Mouse (Mus musculus) embryo, embryonic 11 days (tissue): ENCODE results near the gene Eefsec.

Source experiments
- DNase-seq: peaks from one replicate; pipeline ENCODE4 v3.0.0-alpha.2; 2015

The Eefsec gene

GRCm38 (mm10) chr6:88340761-88341160 lies 105.6 kb downstream of the Eefsec start:
- no peak for DNase-seq

- DNase-seq: no peak
Observed at GRCm38 (mm10) chr6:88329336-88329735, 117.0 kb downstream of the Eefsec start.

- DNase-seq: peak; percentile 75
Observed at GRCm38 (mm10) chr6:88321879-88322278, 124.5 kb downstream of the Eefsec start.

GRCm38 (mm10) chr6:88321253-88321652 lies 125.1 kb downstream of the Eefsec start:
- DNase-seq: no peak

GRCm38 (mm10) chr6:88319735-88320134 lies 126.6 kb downstream of the Eefsec start:
- DNase-seq: no peak

GRCm38 (mm10) chr6:88315295-88315694 lies 131.0 kb downstream of the Eefsec start:
- DNase-seq: peak; percentile 38

GRCm38 (mm10) chr6:88313937-88314336 lies 132.4 kb downstream of the Eefsec start:
- DNase-seq: no peak

DNA sequence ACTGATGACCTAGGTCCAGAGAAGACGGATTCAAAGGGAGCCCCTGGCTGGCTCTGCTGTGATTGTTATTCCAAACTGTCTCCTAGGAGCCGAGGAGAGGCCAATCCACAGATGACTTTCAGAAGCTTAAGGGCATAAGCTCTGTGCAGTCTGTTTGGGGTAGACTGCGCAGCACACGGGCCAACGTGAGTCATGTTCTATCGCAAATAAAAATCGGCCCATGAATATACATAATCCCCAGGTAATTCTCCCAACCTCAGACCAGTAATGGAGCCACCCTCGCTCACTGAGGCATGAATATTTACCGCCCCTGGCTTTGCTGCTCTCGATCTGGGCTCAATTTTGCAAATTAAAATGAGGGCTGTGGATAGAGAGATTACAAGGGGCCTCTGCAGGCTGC lies 134.7 kb downstream of the Eefsec start:
- no peak for DNase-seq

DNA sequence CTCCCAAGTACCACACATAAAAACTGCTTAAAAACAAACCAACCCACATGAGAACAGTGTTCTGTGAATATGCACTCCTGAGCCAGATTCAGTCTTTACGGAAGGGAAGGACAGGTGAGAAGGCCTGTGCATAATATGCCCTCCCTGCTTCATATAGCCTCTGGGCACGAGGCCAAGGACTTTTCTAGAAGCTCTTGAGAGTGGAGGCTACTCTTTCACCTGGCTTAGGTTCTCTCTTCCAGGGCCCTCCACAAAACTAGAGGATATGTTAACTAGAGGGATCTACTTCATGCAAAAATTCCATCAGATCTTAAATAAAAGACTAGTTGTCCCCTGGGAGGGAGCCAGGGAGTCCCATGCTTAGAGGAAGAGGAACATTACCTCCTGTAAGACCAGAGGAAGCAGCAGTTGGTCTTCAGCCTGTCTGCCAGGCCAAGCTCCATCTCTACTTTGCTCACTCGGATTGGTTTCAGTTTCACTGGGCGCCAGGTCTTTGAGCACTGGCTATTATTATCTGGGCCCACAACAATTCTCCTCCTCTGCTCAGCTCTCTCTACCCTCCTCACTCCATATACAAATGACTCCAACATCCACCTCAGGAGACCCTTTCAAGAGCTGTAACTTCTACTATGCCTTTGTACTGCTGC lies 140.1 kb downstream of the Eefsec start:
- no peak for DNase-seq

GRCm38 (mm10) chr6:88301234-88301633 lies 145.1 kb downstream of the Eefsec start:
- no peak for DNase-seq

GRCm38 (mm10) chr6:88299491-88299890 lies 146.8 kb downstream of the Eefsec start:
- peak; percentile 38 for DNase-seq

- no peak for DNase-seq
Observed at GRCm38 (mm10) chr6:88292274-88292909, 153.9 kb downstream of the Eefsec start.

DNA sequence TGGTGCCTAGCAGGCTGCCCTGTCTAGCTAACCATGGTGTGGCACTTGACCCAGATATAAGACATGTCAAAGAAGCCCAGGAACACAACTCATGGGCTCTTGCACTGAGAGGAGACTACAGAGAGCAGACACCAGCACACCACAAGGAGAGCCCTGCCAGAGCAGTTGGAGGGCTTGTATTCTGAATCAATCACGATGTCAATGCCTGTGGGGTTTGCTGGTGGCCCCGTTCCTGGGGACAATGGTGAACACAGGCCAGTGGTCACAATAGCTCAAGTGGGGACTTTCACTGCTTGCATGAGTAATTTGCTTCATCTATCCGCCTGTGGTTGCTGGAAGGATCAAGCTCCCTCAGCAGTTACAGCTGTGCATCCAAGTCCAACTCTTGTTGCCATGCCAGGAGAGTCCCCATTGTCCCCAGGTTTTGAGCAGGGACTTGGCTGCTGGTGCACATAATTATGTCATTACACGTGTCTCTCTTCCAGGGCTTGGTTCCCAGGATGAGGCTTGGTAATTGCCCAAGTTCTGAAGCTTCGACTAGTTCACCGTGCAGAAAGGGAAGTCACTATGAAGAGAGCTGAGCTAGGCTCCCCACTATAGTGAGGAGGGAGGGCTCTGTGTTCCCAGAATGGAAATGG lies 156.1 kb downstream of the Eefsec start:
- no peak for DNase-seq

GRCm38 (mm10) chr6:88278141-88278540 lies 168.2 kb downstream of the Eefsec start:
- no peak for DNase-seq

- DNase-seq: no peak
Observed at GRCm38 (mm10) chr6:88277242-88277641, 169.1 kb downstream of the Eefsec start.

GRCm38 (mm10) chr6:88276221-88276620 lies 170.1 kb downstream of the Eefsec start:
- DNase-seq: no peak

GRCm38 (mm10) chr6:88274623-88275022 lies 171.7 kb downstream of the Eefsec start:
- no peak for DNase-seq

GRCm38 (mm10) chr6:88267970-88268369 lies 178.4 kb downstream of the Eefsec start:
- no peak for DNase-seq

DNA sequence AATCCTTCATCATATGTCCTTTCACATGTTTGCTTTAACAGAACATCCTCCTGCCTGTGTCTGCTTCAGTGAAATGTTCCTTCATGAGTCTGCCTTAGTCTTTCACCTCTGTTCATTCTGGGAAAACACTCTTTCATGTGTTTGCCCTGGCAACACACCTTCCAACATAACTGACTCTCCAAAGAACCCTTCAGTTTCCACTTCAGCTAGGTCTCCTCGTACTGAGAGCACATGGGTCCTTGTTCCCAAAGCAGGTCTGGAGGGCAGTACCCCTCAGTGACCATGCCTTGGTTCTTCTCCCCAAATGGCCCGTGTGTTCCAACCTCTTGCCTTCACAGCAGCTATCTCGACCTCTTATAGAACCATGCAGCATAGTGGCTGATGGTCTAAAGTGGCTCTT lies 179.3 kb downstream of the Eefsec start:
- DNase-seq: no peak

GRCm38 (mm10) chr6:88266055-88266454 lies 180.3 kb downstream of the Eefsec start:
- no peak for DNase-seq

GRCm38 (mm10) chr6:88265355-88265754 lies 181.0 kb downstream of the Eefsec start:
- DNase-seq: no peak

- DNase-seq: peak; percentile 34
Observed at GRCm38 (mm10) chr6:88262160-88262559, 184.2 kb downstream of the Eefsec start.

GRCm38 (mm10) chr6:88260645-88261044 lies 185.7 kb downstream of the Eefsec start:
- no peak for DNase-seq

GRCm38 (mm10) chr6:88259621-88260020 lies 186.7 kb downstream of the Eefsec start:
- no peak for DNase-seq
